Comparison of ENCODE assay signal across 16 mouse cellular contexts in genomic region chr19:36525071-36525470, GRCm38 (mm10).
"Had no signal": no experiment of that assay in that cellular context is flagged by ENCODE, and none has a peak within 500 bp of the region (broad histone marks: within the 10 kb centered on the region; RNA-seq: fewer than 3 reads in every experiment).

No protein-coding gene starts in this region.

- H3K27ac ChIP-seq: neural tube, embryonic 13.5 days; neural tube, embryonic 15.5 days; stomach, embryonic 15.5 days; stomach, postnatal 0 days had no signal

- H3K27me3 ChIP-seq: neural tube, embryonic 13.5 days; neural tube, embryonic 15.5 days; stomach, embryonic 15.5 days had no signal

- H3K4me1 ChIP-seq: neural tube, embryonic 13.5 days; neural tube, embryonic 15.5 days; stomach, embryonic 15.5 days had no signal

- H3K9ac ChIP-seq: neural tube, embryonic 13.5 days; neural tube, embryonic 15.5 days; stomach, embryonic 15.5 days had no signal

- DNase-seq: retina, postnatal 1 day; right cerebral cortex, adult 18-20 months; right cerebral cortex, postnatal 14 days; right cerebral cortex, postnatal 25 days; right cerebral cortex, postnatal 4 days; spleen, adult 18-20 months; thymus, adult 18-20 months; thymus, adult 2 months; thymus, postnatal 14 days; thymus, postnatal 25 days; thymus, postnatal 36 days; thymus, postnatal 4 days had no signal

- H3K4me3 ChIP-seq: neural tube, embryonic 13.5 days; neural tube, embryonic 15.5 days; stomach, embryonic 15.5 days had no signal

- H3K36me3 ChIP-seq: neural tube, embryonic 13.5 days; neural tube, embryonic 15.5 days; stomach, embryonic 15.5 days had no signal
